Mouse (Mus musculus): Measurements from ENCODE around the gene Arhgdib. TPM values are rescaled to one million over a fixed set of nuclear protein-coding genes. Genes with fewer than 3 reads are reported as not detected.
A peak's percentile ranks its signal among the peaks of the same experiment; 100 is the strongest.

Gene Arhgdib
- polyA plus RNA-seq, 1 experiment, result 531 TPM

- Histone ChIP-seq H3K4me1 (ENCODE audit: control insufficient read depth, insufficient read depth, low read length) (peaks cover 2% of the 10 kb centered on the region), H3K4me3 (replicated peaks; ENCODE audit: control insufficient read depth, low read depth, low read length) (no peak overlapping the region), H3K27ac (ENCODE audit: control insufficient read depth, insufficient read depth, low read depth, low read length, poor library complexity) (no peak overlapping the region)
- WGBS, result 13% methylated on average over 7 of the region's 7 CpGs
- TF ChIP-seq CTCF (IDR thresholded peaks at IDR 0.05; ENCODE audit: control insufficient read depth, insufficient read depth, low read length), result no peak
- no peak for TF ChIP-seq POLR2A (IDR thresholded peaks at IDR 0.05; ENCODE audit: borderline replicate concordance, control insufficient read depth, low read depth, low read length)
These were observed 15.4 kb upstream of the Arhgdib start for GRCm38 (mm10) chr6:136957062-136957461.

GRCm38 (mm10) chr6:136955240-136955639, 13.5 kb upstream of the Arhgdib start:
- no peak overlapping the region for H3K27ac ChIP-seq (ENCODE audit: control insufficient read depth, insufficient read depth, low read depth, low read length, poor library complexity)
- WGBS, result 17% methylated on average over 3 of the region's 3 CpGs
- TF ChIP-seq CTCF (IDR thresholded peaks at IDR 0.05; ENCODE audit: control insufficient read depth, insufficient read depth, low read length), result no peak
- no peak for TF ChIP-seq POLR2A (IDR thresholded peaks at IDR 0.05; ENCODE audit: borderline replicate concordance, control insufficient read depth, low read depth, low read length)

GRCm38 (mm10) chr6:136954715-136955114, 13.0 kb upstream of the Arhgdib start:
- Histone ChIP-seq H3K27ac (ENCODE audit: control insufficient read depth, insufficient read depth, low read depth, low read length, poor library complexity) (no peak overlapping the region), H3K4me3 (replicated peaks; ENCODE audit: control insufficient read depth, low read depth, low read length) (no peak overlapping the region), H3K4me1 (ENCODE audit: control insufficient read depth, insufficient read depth, low read length) (peaks cover 2% of the 10 kb centered on the region)
- 84% methylated on average over 8 of the region's 8 CpGs for WGBS
- no peak for TF ChIP-seq POLR2A (IDR thresholded peaks at IDR 0.05; ENCODE audit: borderline replicate concordance, control insufficient read depth, low read depth, low read length)
- TF ChIP-seq CTCF (IDR thresholded peaks at IDR 0.05; ENCODE audit: control insufficient read depth, insufficient read depth, low read length), result no peak

More at GRCm38 (mm10) chr6:136955240-136955639, 13.5 kb upstream of the Arhgdib start:
- peaks cover 2% of the 10 kb centered on the region for H3K4me1 ChIP-seq (ENCODE audit: control insufficient read depth, insufficient read depth, low read length)
- H3K4me3 ChIP-seq (replicated peaks; ENCODE audit: control insufficient read depth, low read depth, low read length), result no peak overlapping the region

- no peak overlapping the region for H3K4me3 ChIP-seq (replicated peaks; ENCODE audit: control insufficient read depth, low read depth, low read length)
- no peak for TF ChIP-seq POLR2A (IDR thresholded peaks at IDR 0.05; ENCODE audit: borderline replicate concordance, control insufficient read depth, low read depth, low read length)
- TF ChIP-seq CTCF (IDR thresholded peaks at IDR 0.05; ENCODE audit: control insufficient read depth, insufficient read depth, low read length), result no peak
- WGBS, result 79% methylated on average over 6 of the region's 6 CpGs
These were observed 12.5 kb upstream of the Arhgdib start for GRCm38 (mm10) chr6:136954192-136954591.

GRCm38 (mm10) chr6:136952930-136953329, 11.2 kb upstream of the Arhgdib start:
- Histone ChIP-seq H3K27ac (ENCODE audit: control insufficient read depth, insufficient read depth, low read depth, low read length, poor library complexity) (no peak overlapping the region), H3K4me3 (replicated peaks; ENCODE audit: control insufficient read depth, low read depth, low read length) (no peak overlapping the region), H3K4me1 (ENCODE audit: control insufficient read depth, insufficient read depth, low read length) (peaks cover 3% of the 10 kb centered on the region)
- no peak for TF ChIP-seq CTCF (IDR thresholded peaks at IDR 0.05; ENCODE audit: control insufficient read depth, insufficient read depth, low read length)
- TF ChIP-seq POLR2A (IDR thresholded peaks at IDR 0.05; ENCODE audit: borderline replicate concordance, control insufficient read depth, low read depth, low read length), result no peak
- WGBS, result 71% methylated on average over 9 of the region's 9 CpGs

More at GRCm38 (mm10) chr6:136954192-136954591, 12.5 kb upstream of the Arhgdib start:
- no peak overlapping the region for H3K27ac ChIP-seq (ENCODE audit: control insufficient read depth, insufficient read depth, low read depth, low read length, poor library complexity)
- H3K4me1 ChIP-seq (ENCODE audit: control insufficient read depth, insufficient read depth, low read length), result peaks cover 2% of the 10 kb centered on the region

GRCm38 (mm10) chr6:136950171-136950570, 8.5 kb upstream of the Arhgdib start:
- no peak for TF ChIP-seq CTCF (IDR thresholded peaks at IDR 0.05; ENCODE audit: control insufficient read depth, insufficient read depth, low read length)
- no peak for TF ChIP-seq POLR2A (IDR thresholded peaks at IDR 0.05; ENCODE audit: borderline replicate concordance, control insufficient read depth, low read depth, low read length)
- Histone ChIP-seq H3K4me3 (replicated peaks; ENCODE audit: control insufficient read depth, low read depth, low read length) (no peak overlapping the region), H3K4me1 (ENCODE audit: control insufficient read depth, insufficient read depth, low read length) (peaks cover 5% of the 10 kb centered on the region), H3K27ac (ENCODE audit: control insufficient read depth, insufficient read depth, low read depth, low read length, poor library complexity) (no peak overlapping the region)
- WGBS, result 78% methylated on average over 2 of the region's 2 CpGs

- WGBS, result 80% methylated on average over 4 of the region's 4 CpGs
- Histone ChIP-seq H3K4me1 (ENCODE audit: control insufficient read depth, insufficient read depth, low read length) (peaks cover 3% of the 10 kb centered on the region), H3K27ac (ENCODE audit: control insufficient read depth, insufficient read depth, low read depth, low read length, poor library complexity) (no peak overlapping the region), H3K4me3 (replicated peaks; ENCODE audit: control insufficient read depth, low read depth, low read length) (no peak overlapping the region)
- TF ChIP-seq POLR2A (IDR thresholded peaks at IDR 0.05; ENCODE audit: borderline replicate concordance, control insufficient read depth, low read depth, low read length) (no peak), CTCF (IDR thresholded peaks at IDR 0.05; ENCODE audit: control insufficient read depth, insufficient read depth, low read length) (no peak)
These were observed 6.0 kb upstream of the Arhgdib start for GRCm38 (mm10) chr6:136947716-136948115.

- 78% methylated on average over 9 of the region's 9 CpGs for WGBS
These were observed 5.2 kb upstream of the Arhgdib start for GRCm38 (mm10) chr6:136946943-136947342.

GRCm38 (mm10) chr6:136946241-136946640, 4.5 kb upstream of the Arhgdib start:
- Histone ChIP-seq H3K4me1 (ENCODE audit: control insufficient read depth, insufficient read depth, low read length) (peaks cover 5% of the 10 kb centered on the region), H3K4me3 (replicated peaks; ENCODE audit: control insufficient read depth, low read depth, low read length) (no peak overlapping the region), H3K27ac (ENCODE audit: control insufficient read depth, insufficient read depth, low read depth, low read length, poor library complexity) (no peak overlapping the region; the same call in 1 of the 2 replicates)
- TF ChIP-seq CTCF (IDR thresholded peaks at IDR 0.05; ENCODE audit: control insufficient read depth, insufficient read depth, low read length) (no peak), POLR2A (IDR thresholded peaks at IDR 0.05; ENCODE audit: borderline replicate concordance, control insufficient read depth, low read depth, low read length) (0 out of 2 replicates have a peak, but pooled peaks have one; percentile 16)
- WGBS, result 25% methylated on average over 5 of the region's 5 CpGs

More at GRCm38 (mm10) chr6:136946943-136947342, 5.2 kb upstream of the Arhgdib start:
- Histone ChIP-seq H3K27ac (ENCODE audit: control insufficient read depth, insufficient read depth, low read depth, low read length, poor library complexity) (no peak overlapping the region), H3K4me1 (ENCODE audit: control insufficient read depth, insufficient read depth, low read length) (peaks cover 3% of the 10 kb centered on the region), H3K4me3 (replicated peaks; ENCODE audit: control insufficient read depth, low read depth, low read length) (no peak overlapping the region)
- TF ChIP-seq POLR2A (IDR thresholded peaks at IDR 0.05; ENCODE audit: borderline replicate concordance, control insufficient read depth, low read depth, low read length), result no peak

All from bone marrow, adult 2 months (tissue).